Mouse (Mus musculus): ENCODE measurements around the gene Tmprss3.

Tmprss3 gene

GRCm38 (mm10) chr17:31134913-31135312, 63.9 kb downstream of the Tmprss3 start:
- no peak for DNase-seq

GRCm38 (mm10) chr17:31133776-31134175, 65.0 kb downstream of the Tmprss3 start:
- no peak for DNase-seq

- DNase-seq: no peak
These were observed 67.4 kb downstream of the Tmprss3 start for GRCm38 (mm10) chr17:31131269-31131821.

GRCm38 (mm10) chr17:31129452-31129851, 69.3 kb downstream of the Tmprss3 start, which contains the start of gene Tff3:
TSS of gene Tff3 (minus strand) at chr17:31129646.
- no peak for DNase-seq
